Mouse (Mus musculus) forebrain, embryonic 10.5 days (tissue): Measurements from ENCODE around the gene Kmt5b. TPM values are rescaled to one million over a fixed set of nuclear protein-coding genes. Genes with fewer than 3 reads are reported as not detected.

Experiments used
- DNase-seq: peaks from one replicate; pipeline ENCODE4 v3.0.0-alpha.2; 2017; ENCODE audit warnings: low spot score; ENCODE audit errors: extremely low spot score
- H3K27ac ChIP-seq: fragments of 300-500 bp; sonication (generic); 2 replicates; pipeline ENCODE4 v1.5.1; 2016; ENCODE audit warnings: mild to moderate bottlenecking
- H3K27me3 ChIP-seq: fragments of 300-500 bp; sonication (generic); 2 replicates; pipeline ENCODE4 v1.6.1; 2016; ENCODE audit warnings: mild to moderate bottlenecking; ENCODE audit not compliant: poor library complexity, severe bottlenecking
- H3K36me3 ChIP-seq: fragments of 300-500 bp; sonication (generic); replicated peaks from 2 replicates; pipeline ENCODE4 v1.6.1; 2016; ENCODE audit warnings: mild to moderate bottlenecking, moderate library complexity
- H3K4me1 ChIP-seq: fragments of 300-500 bp; sonication (generic); 2 replicates; pipeline ENCODE4 v1.6.1; 2016
- H3K4me3 ChIP-seq: fragments of 300-500 bp; sonication (generic); 2 replicates; pipeline ENCODE4 v1.5.1; 2016; ENCODE audit warnings: mild to moderate bottlenecking, moderate library complexity
- H3K9me3 ChIP-seq: fragments of 300-500 bp; sonication (generic); 2 replicates; pipeline ENCODE4 v1.6.1; 2016; ENCODE audit warnings: mild to moderate bottlenecking, moderate library complexity
- WGBS: fragments of 180-500 bp; shearing (Covaris S2); methylation state at CpG from one replicate; pipeline ENCODE4 v1.1.7; 2016; 5-methylcytosine and 5-hydroxymethylcytosine counted together
- polyA plus RNA-seq: library from polyadenylated mRNA; unstranded; fragments of >200 nt; fragmentation: Nextera tagmentation; extraction: Ambion mirVana; gene quantifications from 2 replicates; pipeline ENCODE4 v1.2.1, GENCODE M21; 2016

The Kmt5b gene
- polyA plus RNA-seq, 1 experiment from 2014 or later = 29.3 TPM

GRCm38 (mm10) chr19:3790077-3790476, 22.9 kb downstream of the Kmt5b start:
- Histone ChIP-seq H3K27me3 (no peaks in the 10 kb centered on the region), H3K27ac (no peak overlapping the region), H3K36me3 (peaks cover 88% of the 10 kb centered on the region), H3K9me3 (no peaks in the 10 kb centered on the region), H3K4me1 (no peaks in the 10 kb centered on the region), H3K4me3 (no peak overlapping the region)
- no peak for DNase-seq
- 94% methylated on average over 1 of the region's 1 CpGs for WGBS

DNA sequence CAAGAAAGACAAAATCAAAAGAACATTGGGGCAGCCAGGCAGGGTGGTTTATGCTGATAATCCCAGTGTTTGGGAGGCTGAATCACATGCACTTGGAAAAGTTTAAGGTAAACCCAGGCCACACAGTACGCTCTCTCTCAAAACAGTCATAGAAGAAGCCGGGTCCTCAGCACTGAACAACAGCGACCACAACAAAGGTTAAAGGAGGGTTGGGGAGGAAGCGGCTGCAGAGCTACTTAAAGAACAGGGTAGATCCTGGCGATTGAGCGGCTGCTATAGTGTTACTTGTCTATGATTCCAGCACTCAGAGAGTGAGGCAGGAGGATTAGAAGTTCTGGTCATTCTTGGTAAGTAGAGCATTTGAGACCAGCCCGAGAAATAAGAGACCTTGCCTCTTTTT, 38.3 kb downstream of the Kmt5b start:
- Histone ChIP-seq H3K36me3 (peaks cover 97% of the 10 kb centered on the region), H3K27ac (no peak overlapping the region), H3K4me1 (no peaks in the 10 kb centered on the region), H3K4me3 (no peak overlapping the region), H3K27me3 (no peaks in the 10 kb centered on the region), H3K9me3 (no peaks in the 10 kb centered on the region)
- no peak for DNase-seq
- WGBS = 90% methylated on average over 7 of the region's 7 CpGs

DNA sequence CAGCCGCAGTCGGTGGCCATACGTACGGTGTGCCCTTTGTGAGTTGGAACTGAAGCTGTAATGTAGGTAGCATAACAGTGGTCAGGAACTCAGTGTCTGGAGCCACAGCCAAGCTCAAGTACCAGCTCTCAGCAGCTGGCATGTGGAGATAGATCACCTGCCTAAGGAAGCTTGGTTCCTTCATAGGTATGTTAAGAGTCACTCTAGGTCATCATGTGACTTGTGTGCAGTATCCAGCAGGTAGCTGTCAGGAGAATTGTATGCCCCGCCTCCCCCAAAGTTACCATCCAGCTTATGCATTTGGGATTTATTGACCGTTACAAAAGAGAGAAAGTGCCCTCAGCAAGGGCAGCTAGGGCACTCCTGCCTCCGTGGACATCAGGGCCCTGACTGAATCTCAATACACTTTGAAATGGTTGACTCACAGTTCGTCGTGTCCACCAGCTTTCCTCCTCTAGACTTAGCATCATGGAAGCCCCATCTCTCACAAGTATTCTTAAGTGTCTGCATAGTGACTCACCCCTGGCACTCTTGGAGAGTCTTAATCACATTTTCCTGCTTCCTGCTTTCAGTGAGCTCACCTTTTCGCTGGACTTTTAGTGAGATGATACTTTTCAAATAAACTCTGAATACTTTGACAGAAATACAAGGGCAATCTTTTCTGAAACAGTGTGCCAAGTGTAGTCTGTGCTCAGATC, 43.5 kb downstream of the Kmt5b start:
- 95% methylated on average over 10 of the region's 10 CpGs for WGBS
- Histone ChIP-seq H3K4me3 (no peak overlapping the region), H3K27me3 (no peaks in the 10 kb centered on the region), H3K27ac (no peak overlapping the region), H3K9me3 (no peaks in the 10 kb centered on the region), H3K36me3 (peaks cover 93% of the 10 kb centered on the region), H3K4me1 (no peaks in the 10 kb centered on the region)
- no peak for DNase-seq

- Histone ChIP-seq H3K4me3 (no peak overlapping the region), H3K36me3 (peaks cover 72% of the 10 kb centered on the region), H3K27ac (no peak overlapping the region), H3K4me1 (no peaks in the 10 kb centered on the region), H3K27me3 (no peaks in the 10 kb centered on the region), H3K9me3 (no peaks in the 10 kb centered on the region)
- no peak for DNase-seq
- WGBS = 94% methylated on average over 10 of the region's 10 CpGs
Observed at GRCm38 (mm10) chr19:3814461-3814860, 47.2 kb downstream of the Kmt5b start.

- 91% methylated on average over 12 of the region's 12 CpGs for WGBS
- Histone ChIP-seq H3K9me3 (no peaks in the 10 kb centered on the region), H3K4me3 (no peak overlapping the region), H3K27me3 (no peaks in the 10 kb centered on the region), H3K36me3 (peaks cover 58% of the 10 kb centered on the region), H3K27ac (no peak overlapping the region), H3K4me1 (no peaks in the 10 kb centered on the region)
- no peak for DNase-seq
Observed at GRCm38 (mm10) chr19:3815824-3816223, 48.6 kb downstream of the Kmt5b start.

- Histone ChIP-seq H3K36me3 (peaks cover 33% of the 10 kb centered on the region), H3K9me3 (no peaks in the 10 kb centered on the region), H3K27me3 (no peaks in the 10 kb centered on the region), H3K27ac (no peak overlapping the region), H3K4me1 (no peaks in the 10 kb centered on the region), H3K4me3 (no peak overlapping the region)
- WGBS = 65% methylated on average over 2 of the region's 2 CpGs
- DNase-seq = no peak
Observed at GRCm38 (mm10) chr19:3819080-3819479, 51.9 kb downstream of the Kmt5b start.

- H3K9me3 ChIP-seq = no peaks in the 10 kb centered on the region
- no peak overlapping the region for H3K4me3 ChIP-seq
- no peak for DNase-seq
- peaks cover 24% of the 10 kb centered on the region for H3K36me3 ChIP-seq
- no peak overlapping the region for H3K27ac ChIP-seq
- no peaks in the 10 kb centered on the region for H3K27me3 ChIP-seq
- H3K4me1 ChIP-seq = no peaks in the 10 kb centered on the region
- 84% methylated on average over 2 of the region's 2 CpGs for WGBS
Observed at GRCm38 (mm10) chr19:3819899-3820444, 52.8 kb downstream of the Kmt5b start.

- Histone ChIP-seq H3K4me3 (no peak overlapping the region), H3K9me3 (no peaks in the 10 kb centered on the region), H3K4me1 (no peaks in the 10 kb centered on the region), H3K27me3 (no peaks in the 10 kb centered on the region), H3K36me3 (no peaks in the 10 kb centered on the region), H3K27ac (no peak overlapping the region)
- DNase-seq = no peak
Observed at GRCm38 (mm10) chr19:3825044-3825443, 57.8 kb downstream of the Kmt5b start.

DNA sequence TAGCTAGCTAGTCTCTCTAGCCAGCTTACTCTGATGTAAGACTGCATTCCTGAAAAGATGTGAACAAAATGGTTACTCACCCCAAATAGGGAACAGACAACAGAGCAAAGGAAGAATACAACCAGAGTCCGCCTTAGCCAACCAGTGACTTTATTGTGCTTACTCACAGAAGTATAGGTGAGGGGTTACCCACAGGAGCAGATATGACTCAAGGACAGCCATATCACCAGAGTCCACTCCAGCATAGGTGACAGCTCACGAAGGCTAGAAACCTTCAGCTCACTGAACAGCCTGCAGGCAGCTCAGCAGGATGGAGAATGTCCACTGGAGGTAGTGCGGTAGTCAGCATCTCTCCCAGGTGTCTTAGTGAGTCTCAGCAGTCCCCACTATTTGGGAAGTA, 62.6 kb downstream of the Kmt5b start:
- H3K9me3 ChIP-seq = no peaks in the 10 kb centered on the region
- DNase-seq = no peak
- no peak overlapping the region for H3K4me3 ChIP-seq
- 89% methylated on average over 3 of the region's 3 CpGs for WGBS
- no peaks in the 10 kb centered on the region for H3K36me3 ChIP-seq
- no peaks in the 10 kb centered on the region for H3K27me3 ChIP-seq
- H3K4me1 ChIP-seq = no peaks in the 10 kb centered on the region
- no peak overlapping the region for H3K27ac ChIP-seq

- Histone ChIP-seq H3K36me3 (no peaks in the 10 kb centered on the region), H3K27me3 (no peaks in the 10 kb centered on the region), H3K4me1 (no peaks in the 10 kb centered on the region), H3K27ac (no peak overlapping the region), H3K4me3 (no peak overlapping the region), H3K9me3 (no peaks in the 10 kb centered on the region)
- WGBS = 75% methylated on average over 8 of the region's 8 CpGs
- no peak for DNase-seq
Observed at GRCm38 (mm10) chr19:3831716-3832115, 64.5 kb downstream of the Kmt5b start.

GRCm38 (mm10) chr19:3832851-3833353, 65.7 kb downstream of the Kmt5b start:
- H3K9me3 ChIP-seq = no peaks in the 10 kb centered on the region

GRCm38 (mm10) chr19:3834301-3834700, 67.1 kb downstream of the Kmt5b start:
- H3K4me1 ChIP-seq = no peaks in the 10 kb centered on the region
- no peak overlapping the region for H3K27ac ChIP-seq
- no peak for DNase-seq
- H3K4me3 ChIP-seq = no peak overlapping the region
- WGBS = 86% methylated on average over 7 of the region's 7 CpGs
- H3K27me3 ChIP-seq = no peaks in the 10 kb centered on the region
- H3K9me3 ChIP-seq = no peaks in the 10 kb centered on the region
- H3K36me3 ChIP-seq = no peaks in the 10 kb centered on the region

More at GRCm38 (mm10) chr19:3832851-3833353, 65.7 kb downstream of the Kmt5b start:
- no peak overlapping the region for H3K27ac ChIP-seq
- no peaks in the 10 kb centered on the region for H3K4me1 ChIP-seq
- no peaks in the 10 kb centered on the region for H3K36me3 ChIP-seq
- no peak for DNase-seq
- WGBS = 83% methylated on average over 4 of the region's 4 CpGs
- no peaks in the 10 kb centered on the region for H3K27me3 ChIP-seq
- H3K4me3 ChIP-seq = no peak overlapping the region

GRCm38 (mm10) chr19:3836791-3837190, 69.6 kb downstream of the Kmt5b start:
- DNase-seq = no peak
- H3K9me3 ChIP-seq = no peaks in the 10 kb centered on the region
- H3K27ac ChIP-seq = no peak overlapping the region
- 89% methylated on average over 9 of the region's 9 CpGs for WGBS
- peaks cover 11% of the 10 kb centered on the region for H3K4me1 ChIP-seq
- no peak overlapping the region for H3K4me3 ChIP-seq
- no peaks in the 10 kb centered on the region for H3K36me3 ChIP-seq
- H3K27me3 ChIP-seq = no peaks in the 10 kb centered on the region
